Mouse (Mus musculus) limb, embryonic 10.5 days (tissue): ENCODE results near the gene Spata17. TPM values are rescaled to one million over a fixed set of nuclear protein-coding genes. Genes with fewer than 3 reads are reported as not detected.
"Not testable (repeated sequence)": the region's sequence is repeated elsewhere in the genome, so short reads cannot be mapped to it uniquely, and the experiment has no call there.

Source experiments
- DNase-seq: peaks from one replicate; pipeline ENCODE4 v3.0.0-alpha.2; 2017; ENCODE audit warnings: low spot score
- H3K27ac ChIP-seq: fragments of 300-500 bp; sonication (generic); 2 replicates; pipeline ENCODE4 v1.5.1; 2016; ENCODE audit warnings: mild to moderate bottlenecking
- H3K27me3 ChIP-seq: fragments of 300-500 bp; sonication (generic); 2 replicates; pipeline ENCODE4 v1.6.1; 2016; ENCODE audit warnings: low read depth, mild to moderate bottlenecking; ENCODE audit not compliant: poor library complexity, severe bottlenecking
- H3K36me3 ChIP-seq: fragments of 300-500 bp; sonication (generic); 2 replicates; pipeline ENCODE4 v1.6.1; 2016; ENCODE audit warnings: mild to moderate bottlenecking, moderate library complexity
- H3K4me1 ChIP-seq: fragments of 300-500 bp; sonication (generic); 2 replicates; pipeline ENCODE4 v1.6.1; 2016
- H3K4me3 ChIP-seq: fragments of 300-500 bp; sonication (generic); 2 replicates; pipeline ENCODE4 v1.5.1; 2016; ENCODE audit warnings: mild to moderate bottlenecking, moderate library complexity
- H3K9me3 ChIP-seq: fragments of 300-500 bp; sonication (generic); replicated peaks from 2 replicates; pipeline ENCODE4 v1.6.1; 2016; ENCODE audit warnings: mild to moderate bottlenecking
- WGBS: fragments of 180-500 bp; shearing (Covaris S2); methylation state at CpG from one replicate; pipeline ENCODE4 v1.1.7; 2016; 5-methylcytosine and 5-hydroxymethylcytosine counted together
- polyA plus RNA-seq: library from polyadenylated mRNA; unstranded; fragments of >200 nt; fragmentation: Nextera tagmentation; extraction: Ambion mirVana; gene quantifications from 2 replicates; pipeline ENCODE4 v1.2.1, GENCODE M21; 2016

Gene Spata17
- polyA plus RNA-seq, 1 experiment from 2014 or later = 1.4 TPM

GRCm38 (mm10) chr1:187153681-187154080, 61.6 kb downstream of the Spata17 start:
- 50% methylated on average over 5 of the region's 5 CpGs for WGBS
- Histone ChIP-seq H3K27me3 (no peaks in the 10 kb centered on the region), H3K4me3 (no peak overlapping the region), H3K4me1 (peaks cover 7% of the 10 kb centered on the region), H3K9me3 (no peaks in the 10 kb centered on the region), H3K36me3 (no peaks in the 10 kb centered on the region), H3K27ac (no peak overlapping the region)
- no peak for DNase-seq

GRCm38 (mm10) chr1:187152571-187152970, 62.7 kb downstream of the Spata17 start:
- WGBS = 90% methylated on average over 2 of the region's 2 CpGs
- Histone ChIP-seq H3K27ac (no peak overlapping the region), H3K36me3 (no peaks in the 10 kb centered on the region), H3K4me3 (no peak overlapping the region), H3K27me3 (no peaks in the 10 kb centered on the region), H3K9me3 (no peaks in the 10 kb centered on the region), H3K4me1 (peaks cover 7% of the 10 kb centered on the region)
- no peak for DNase-seq

- Histone ChIP-seq H3K4me1 (no peaks in the 10 kb centered on the region), H3K4me3 (no peak overlapping the region), H3K36me3 (no peaks in the 10 kb centered on the region), H3K27me3 (no peaks in the 10 kb centered on the region), H3K27ac (no peak overlapping the region), H3K9me3 (no peaks in the 10 kb centered on the region)
- 86% methylated on average over 8 of the region's 8 CpGs for WGBS
- DNase-seq = no peak
Observed at GRCm38 (mm10) chr1:187142984-187143383, 72.3 kb downstream of the Spata17 start.

- Histone ChIP-seq H3K4me3 (no peak overlapping the region), H3K4me1 (no peaks in the 10 kb centered on the region), H3K27me3 (no peaks in the 10 kb centered on the region), H3K36me3 (no peaks in the 10 kb centered on the region), H3K27ac (no peak overlapping the region), H3K9me3 (no peaks in the 10 kb centered on the region)
- 40% methylated on average over 6 of the region's 6 CpGs for WGBS
- DNase-seq = peak; percentile 44
Observed at GRCm38 (mm10) chr1:187137426-187137825, 77.8 kb downstream of the Spata17 start.

GRCm38 (mm10) chr1:187135887-187136286, 79.4 kb downstream of the Spata17 start:
- Histone ChIP-seq H3K9me3 (no peaks in the 10 kb centered on the region), H3K27ac (no peak overlapping the region), H3K4me3 (no peak overlapping the region), H3K27me3 (no peaks in the 10 kb centered on the region), H3K36me3 (no peaks in the 10 kb centered on the region), H3K4me1 (no peaks in the 10 kb centered on the region)
- 86% methylated on average over 6 of the region's 6 CpGs for WGBS
- no peak for DNase-seq

GRCm38 (mm10) chr1:187133841-187134240, 81.4 kb downstream of the Spata17 start:
- Histone ChIP-seq H3K27ac (no peak overlapping the region), H3K4me1 (no peaks in the 10 kb centered on the region), H3K4me3 (no peak overlapping the region), H3K9me3 (no peaks in the 10 kb centered on the region), H3K36me3 (no peaks in the 10 kb centered on the region), H3K27me3 (no peaks in the 10 kb centered on the region)
- 86% methylated on average over 6 of the region's 6 CpGs for WGBS
- DNase-seq = no peak

- Histone ChIP-seq H3K27me3 (no peaks in the 10 kb centered on the region), H3K36me3 (no peaks in the 10 kb centered on the region), H3K4me1 (no peaks in the 10 kb centered on the region), H3K4me3 (no peak overlapping the region), H3K9me3 (no peaks in the 10 kb centered on the region), H3K27ac (no peak overlapping the region)
- 90% methylated on average over 4 of the region's 4 CpGs for WGBS
- DNase-seq = no peak
Observed at GRCm38 (mm10) chr1:187132348-187132747, 82.9 kb downstream of the Spata17 start.

GRCm38 (mm10) chr1:187127548-187127947, 87.7 kb downstream of the Spata17 start:
- not testable (repeated sequence) for H3K9me3 ChIP-seq, H3K4me1 ChIP-seq, DNase-seq, H3K27ac ChIP-seq, H3K36me3 ChIP-seq, H3K4me3 ChIP-seq, H3K27me3 ChIP-seq
- 92% methylated on average over 2 of the region's 2 CpGs for WGBS

GRCm38 (mm10) chr1:187125733-187126132, 89.5 kb downstream of the Spata17 start:
- Histone ChIP-seq H3K4me3 (no peak overlapping the region), H3K27me3 (no peaks in the 10 kb centered on the region), H3K9me3 (no peaks in the 10 kb centered on the region), H3K27ac (no peak overlapping the region), H3K4me1 (no peaks in the 10 kb centered on the region), H3K36me3 (no peaks in the 10 kb centered on the region)
- 89% methylated on average over 11 of the region's 11 CpGs for WGBS
- no peak for DNase-seq

- WGBS = 84% methylated on average over 3 of the region's 3 CpGs
- no peak for DNase-seq
Observed at GRCm38 (mm10) chr1:187124967-187125366, 90.3 kb downstream of the Spata17 start.

GRCm38 (mm10) chr1:187119300-187119699, 96.0 kb downstream of the Spata17 start:
- no peaks in the 10 kb centered on the region for H3K9me3 ChIP-seq
- no peaks in the 10 kb centered on the region for H3K27me3 ChIP-seq
- H3K27ac ChIP-seq = no peak overlapping the region
- H3K36me3 ChIP-seq = no peaks in the 10 kb centered on the region
- WGBS = 95% methylated on average over 6 of the region's 6 CpGs
- H3K4me1 ChIP-seq = no peaks in the 10 kb centered on the region; the same call in 1 of the 2 replicates
- DNase-seq = no peak
- no peak overlapping the region for H3K4me3 ChIP-seq

More at GRCm38 (mm10) chr1:187124967-187125366, 90.3 kb downstream of the Spata17 start:
- Histone ChIP-seq H3K4me1 (no peaks in the 10 kb centered on the region), H3K9me3 (no peaks in the 10 kb centered on the region), H3K36me3 (no peaks in the 10 kb centered on the region), H3K27ac (no peak overlapping the region), H3K27me3 (no peaks in the 10 kb centered on the region), H3K4me3 (no peak overlapping the region)

- H3K27ac ChIP-seq = no peak overlapping the region
- no peaks in the 10 kb centered on the region; the same call in 1 of the 2 replicates for H3K4me1 ChIP-seq
- H3K27me3 ChIP-seq = no peaks in the 10 kb centered on the region
- H3K36me3 ChIP-seq = no peaks in the 10 kb centered on the region
- 89% methylated on average over 6 of the region's 6 CpGs for WGBS
- H3K4me3 ChIP-seq = no peak overlapping the region
- H3K9me3 ChIP-seq = no peaks in the 10 kb centered on the region
- no peak for DNase-seq
Observed at GRCm38 (mm10) chr1:187118108-187118507, 97.2 kb downstream of the Spata17 start.

- no peaks in the 10 kb centered on the region; the same call in 1 of the 2 replicates for H3K4me1 ChIP-seq
- H3K27me3 ChIP-seq = no peaks in the 10 kb centered on the region
- DNase-seq = no peak
- H3K27ac ChIP-seq = no peak overlapping the region
- WGBS = 72% methylated on average over 9 of the region's 9 CpGs
- no peaks in the 10 kb centered on the region for H3K36me3 ChIP-seq
- H3K4me3 ChIP-seq = no peak overlapping the region
- H3K9me3 ChIP-seq = no peaks in the 10 kb centered on the region
Observed at GRCm38 (mm10) chr1:187113716-187114115, 101.5 kb downstream of the Spata17 start.

GRCm38 (mm10) chr1:187102130-187102529, 113.1 kb downstream of the Spata17 start:
- H3K4me1 ChIP-seq = no peaks in the 10 kb centered on the region
- no peaks in the 10 kb centered on the region for H3K36me3 ChIP-seq
- no peaks in the 10 kb centered on the region for H3K9me3 ChIP-seq
- no peaks in the 10 kb centered on the region for H3K27me3 ChIP-seq
- no peak overlapping the region for H3K27ac ChIP-seq
- no peak for DNase-seq
- H3K4me3 ChIP-seq = no peak overlapping the region
- WGBS = 95% methylated on average over 4 of the region's 4 CpGs
